Mouse (Mus musculus): ENCODE measurements around the gene Pon1. TPM values are rescaled to one million over a fixed set of nuclear protein-coding genes. Genes with fewer than 3 reads are reported as not detected.

Gene Pon1
- polyA plus RNA-seq, 1 experiment, result 44.0 TPM

GRCm38 (mm10) chr6:5149941-5150340 lies 43.8 kb downstream of the Pon1 start:
- DNase-seq, result no peak
- 78% methylated on average over 2 of the region's 2 CpGs for WGBS
- no peaks in the 10 kb centered on the region; the same call in 1 of the 2 replicates for H3K4me1 ChIP-seq (ENCODE audit: control insufficient read depth, insufficient read depth, low read length)
- no peak overlapping the region for H3K4me3 ChIP-seq (replicated peaks; ENCODE audit: extremely low read depth, low read depth, low read length)
- TF ChIP-seq POLR2A (IDR thresholded peaks at IDR 0.05; ENCODE audit: borderline replicate concordance, extremely low read depth, low read depth, low read length), result no peak
- TF ChIP-seq CTCF (IDR thresholded peaks at IDR 0.05; ENCODE audit: insufficient read depth, low read length), result no peak

GRCm38 (mm10) chr6:5147488-5148142 lies 46.1 kb downstream of the Pon1 start:
- TF ChIP-seq POLR2A (IDR thresholded peaks at IDR 0.05; ENCODE audit: borderline replicate concordance, extremely low read depth, low read depth, low read length), result no peak
- no peak for TF ChIP-seq CTCF (IDR thresholded peaks at IDR 0.05; ENCODE audit: insufficient read depth, low read length)
- WGBS, result 67% methylated on average over 13 of the region's 13 CpGs
- Histone ChIP-seq H3K4me1 (ENCODE audit: control insufficient read depth, insufficient read depth, low read length) (no peaks in the 10 kb centered on the region; the same call in 1 of the 2 replicates), H3K4me3 (replicated peaks; ENCODE audit: extremely low read depth, low read depth, low read length) (no peak overlapping the region)
- DNase-seq, result no peak

DNA sequence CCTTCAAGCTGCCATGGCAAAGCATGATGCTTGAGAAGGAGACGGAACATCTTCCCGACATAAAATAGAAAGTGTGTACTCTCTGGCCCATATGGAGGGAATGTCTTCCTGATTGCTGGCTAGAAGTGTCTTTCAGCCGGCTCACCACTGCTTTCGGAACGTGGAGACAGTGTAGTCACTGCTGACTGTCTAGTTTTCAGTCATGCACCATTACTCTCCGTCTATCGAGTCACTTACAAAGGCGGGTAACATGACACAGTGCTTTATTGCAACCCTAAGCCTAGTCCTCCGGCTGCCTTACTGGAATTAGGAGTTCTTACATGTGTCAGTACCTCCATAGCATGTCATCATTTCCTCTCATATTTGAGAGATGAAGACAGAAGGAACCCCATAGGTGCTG lies 54.1 kb downstream of the Pon1 start:
- Histone ChIP-seq H3K4me3 (replicated peaks; ENCODE audit: extremely low read depth, low read depth, low read length) (no peak overlapping the region), H3K4me1 (ENCODE audit: control insufficient read depth, insufficient read depth, low read length) (no peaks in the 10 kb centered on the region)
- DNase-seq, result no peak
- TF ChIP-seq POLR2A (IDR thresholded peaks at IDR 0.05; ENCODE audit: borderline replicate concordance, extremely low read depth, low read depth, low read length), result no peak
- TF ChIP-seq CTCF (IDR thresholded peaks at IDR 0.05; ENCODE audit: insufficient read depth, low read length), result no peak
- WGBS, result 90% methylated on average over 9 of the region's 9 CpGs

DNA sequence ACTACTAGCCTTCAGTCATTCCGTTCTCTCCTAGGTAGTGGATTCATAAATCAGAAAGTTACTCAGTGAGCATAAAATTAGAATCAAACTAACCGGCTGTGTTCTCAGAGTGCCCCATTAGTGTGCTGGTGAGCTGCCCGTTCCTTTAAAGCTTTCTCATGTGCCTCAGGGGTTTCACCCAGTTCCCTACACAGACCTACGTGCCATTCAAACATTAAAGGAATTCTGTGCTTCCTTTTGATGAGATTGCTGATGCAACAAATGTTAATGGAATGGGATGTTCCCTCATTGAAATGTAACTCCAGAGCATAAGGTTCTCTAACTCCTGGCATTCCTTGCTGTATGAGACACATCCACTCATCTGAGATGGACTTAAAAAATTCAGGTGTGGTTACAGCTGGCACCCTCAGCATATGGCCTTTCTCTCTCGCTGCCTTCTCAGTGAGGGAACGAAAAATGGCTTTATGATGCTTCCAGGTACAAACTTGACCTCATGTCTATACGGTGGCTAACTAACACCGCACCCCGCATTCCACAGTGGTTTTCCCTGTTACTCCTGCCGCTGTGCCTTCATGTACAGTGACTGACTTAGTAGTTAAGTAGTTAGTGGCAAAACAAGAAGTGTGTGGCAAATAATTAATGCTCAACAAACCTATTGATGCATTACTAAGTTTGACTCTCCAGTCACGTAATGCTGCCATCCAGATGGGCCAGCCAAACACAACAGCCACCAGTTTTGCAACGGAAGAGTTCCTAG lies 54.7 kb downstream of the Pon1 start:
- no peak for TF ChIP-seq CTCF (IDR thresholded peaks at IDR 0.05; ENCODE audit: insufficient read depth, low read length)
- no peak for TF ChIP-seq POLR2A (IDR thresholded peaks at IDR 0.05; ENCODE audit: borderline replicate concordance, extremely low read depth, low read depth, low read length)
- 93% methylated on average over 12 of the region's 12 CpGs for WGBS
- no peak overlapping the region for H3K4me3 ChIP-seq (replicated peaks; ENCODE audit: extremely low read depth, low read depth, low read length)
- DNase-seq, result no peak
- H3K4me1 ChIP-seq (ENCODE audit: control insufficient read depth, insufficient read depth, low read length), result no peaks in the 10 kb centered on the region

DNA sequence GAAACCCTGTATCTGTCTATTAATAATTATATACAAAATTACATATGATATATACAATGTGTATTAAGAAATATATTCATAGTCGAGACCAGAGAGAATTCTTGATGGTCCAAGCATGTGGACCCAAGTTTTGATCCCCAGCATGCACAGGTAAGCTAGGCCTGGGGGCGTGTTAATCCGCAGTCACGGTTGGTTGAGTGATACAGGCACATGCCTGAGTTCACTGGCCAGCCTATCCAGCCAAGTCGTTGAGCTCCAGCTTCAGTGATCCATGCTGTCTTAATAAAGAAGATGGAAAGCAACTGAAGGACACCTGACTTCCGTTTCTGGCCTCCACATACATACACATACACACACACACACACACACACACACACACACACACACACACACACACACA lies 57.7 kb downstream of the Pon1 start:
- no peak for TF ChIP-seq CTCF (IDR thresholded peaks at IDR 0.05; ENCODE audit: insufficient read depth, low read length)
- TF ChIP-seq POLR2A (IDR thresholded peaks at IDR 0.05; ENCODE audit: borderline replicate concordance, extremely low read depth, low read depth, low read length), result no peak

GRCm38 (mm10) chr6:5134986-5135385 lies 58.8 kb downstream of the Pon1 start:
- no peak overlapping the region for H3K4me3 ChIP-seq (replicated peaks; ENCODE audit: extremely low read depth, low read depth, low read length)
- DNase-seq, result no peak

More for the DNA sequence above, 57.7 kb downstream of the Pon1 start:
- no peak overlapping the region for H3K4me3 ChIP-seq (replicated peaks; ENCODE audit: extremely low read depth, low read depth, low read length)
- WGBS, result 85% methylated on average over 6 of the region's 6 CpGs
- no peaks in the 10 kb centered on the region for H3K4me1 ChIP-seq (ENCODE audit: control insufficient read depth, insufficient read depth, low read length)
- DNase-seq, result no peak

DNA sequence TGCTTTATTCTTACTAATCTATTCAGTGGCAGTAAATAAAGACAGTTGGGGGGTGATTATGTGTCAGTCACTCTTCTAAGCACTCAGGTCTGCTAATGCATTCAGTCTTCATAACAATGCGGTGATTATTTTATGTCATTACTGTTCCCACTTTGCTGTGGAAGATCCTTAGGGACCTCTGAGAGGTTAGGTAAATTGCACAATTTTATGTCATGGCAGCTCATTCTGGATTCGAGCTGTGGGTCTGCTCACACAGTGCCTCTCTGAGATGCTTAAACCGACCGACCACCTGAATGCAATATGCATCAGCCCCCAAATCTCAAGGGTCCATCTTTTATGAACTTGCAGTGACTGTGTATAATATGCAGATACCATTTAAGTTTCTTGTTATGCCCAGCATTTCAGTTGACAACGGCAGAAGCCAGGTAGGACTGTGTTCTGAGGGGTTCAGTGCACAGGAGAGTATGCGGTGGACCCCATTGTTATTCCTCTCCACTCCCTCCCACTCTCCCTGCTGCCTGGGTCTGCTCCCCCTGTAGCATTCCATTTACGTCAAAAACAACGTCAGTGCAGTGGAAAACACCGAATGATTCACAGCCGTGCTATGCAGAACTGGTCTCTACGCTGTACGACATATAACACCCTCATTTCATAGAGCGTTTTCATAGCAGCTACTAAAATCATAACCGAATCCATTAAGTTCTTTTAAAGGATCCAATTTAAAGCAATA lies 64.2 kb downstream of the Pon1 start:
- WGBS, result 91% methylated on average over 14 of the region's 14 CpGs
- no peak overlapping the region for H3K4me3 ChIP-seq (replicated peaks; ENCODE audit: extremely low read depth, low read depth, low read length)
- TF ChIP-seq POLR2A (IDR thresholded peaks at IDR 0.05; ENCODE audit: borderline replicate concordance, extremely low read depth, low read depth, low read length), result no peak
- TF ChIP-seq CTCF (IDR thresholded peaks at IDR 0.05; ENCODE audit: insufficient read depth, low read length), result no peak
- H3K4me1 ChIP-seq (ENCODE audit: control insufficient read depth, insufficient read depth, low read length), result no peaks in the 10 kb centered on the region
- DNase-seq, result no peak

More at GRCm38 (mm10) chr6:5134986-5135385, 58.8 kb downstream of the Pon1 start:
- WGBS, result 77% methylated on average over 6 of the region's 6 CpGs
- TF ChIP-seq CTCF (IDR thresholded peaks at IDR 0.05; ENCODE audit: insufficient read depth, low read length) (no peak), POLR2A (IDR thresholded peaks at IDR 0.05; ENCODE audit: borderline replicate concordance, extremely low read depth, low read depth, low read length) (no peak)
- no peaks in the 10 kb centered on the region for H3K4me1 ChIP-seq (ENCODE audit: control insufficient read depth, insufficient read depth, low read length)

GRCm38 (mm10) chr6:5120229-5120628 lies 73.5 kb downstream of the Pon1 start:
- TF ChIP-seq CTCF (IDR thresholded peaks at IDR 0.05; ENCODE audit: insufficient read depth, low read length) (no peak), POLR2A (IDR thresholded peaks at IDR 0.05; ENCODE audit: borderline replicate concordance, extremely low read depth, low read depth, low read length) (no peak)
- Histone ChIP-seq H3K4me1 (ENCODE audit: control insufficient read depth, insufficient read depth, low read length) (no peaks in the 10 kb centered on the region), H3K4me3 (replicated peaks; ENCODE audit: extremely low read depth, low read depth, low read length) (no peak overlapping the region)
- 41% methylated on average over 3 of the region's 3 CpGs for WGBS
- DNase-seq, result no peak

GRCm38 (mm10) chr6:5119181-5119910 lies 74.4 kb downstream of the Pon1 start:
- no peak for TF ChIP-seq CTCF (IDR thresholded peaks at IDR 0.05; ENCODE audit: insufficient read depth, low read length)
- TF ChIP-seq POLR2A (IDR thresholded peaks at IDR 0.05; ENCODE audit: borderline replicate concordance, extremely low read depth, low read depth, low read length), result no peak
- Histone ChIP-seq H3K4me1 (ENCODE audit: control insufficient read depth, insufficient read depth, low read length) (no peaks in the 10 kb centered on the region), H3K4me3 (replicated peaks; ENCODE audit: extremely low read depth, low read depth, low read length) (no peak overlapping the region)
- 84% methylated on average over 15 of the region's 15 CpGs for WGBS
- DNase-seq, result no peak

Other genes starting within 250 kb of the Pon1 start
- 28.2 and 39.8 TPM in 2 replicates for gene Pon3, start 62.3 kb upstream of the Pon1 start, polyA plus RNA-seq (2012; rRNA removed)
- gene Pon2, start 104.5 kb upstream of the Pon1 start, polyA plus RNA-seq (2012; rRNA removed), result 26.4 and 38.2 TPM in 2 replicates
- gene Asb4, start 189.4 kb upstream of the Pon1 start, polyA plus RNA-seq (2012; rRNA removed), result 0.26 and 0.89 TPM in 2 replicates

Measured in lung, adult 2 months (tissue).